Mouse (Mus musculus) hindbrain, embryonic 15.5 days (tissue): ENCODE results near the gene 9330161L09Rik. TPM values are rescaled to one million over a fixed set of nuclear protein-coding genes. Genes with fewer than 3 reads are reported as not detected.

Experiments used
- ATAC-seq: fragments of 200-750 bp; cut with Nextera tagmentation; 2 replicates; pipeline ENCODE4 v1.8.0; 2017; ENCODE audit warnings: low read depth, moderate number of reproducible peaks, moderate TSS enrichment; ENCODE audit not compliant: low FRiP score
- H3K27ac ChIP-seq: fragments of 300-500 bp; sonication (generic); replicated peaks from 2 replicates; pipeline ENCODE4 v1.5.1; 2015; ENCODE audit warnings: mild to moderate bottlenecking, inconsistent platforms
- H3K27me3 ChIP-seq: fragments of 300-500 bp; sonication (generic); 2 replicates; pipeline ENCODE4 v1.6.1; 2015; ENCODE audit warnings: control low read depth, inconsistent platforms
- H3K36me3 ChIP-seq: fragments of 300-500 bp; sonication (generic); 2 replicates; pipeline ENCODE4 v1.6.1; 2015; ENCODE audit warnings: control low read depth, inconsistent platforms
- H3K4me1 ChIP-seq: fragments of 300-500 bp; sonication (generic); replicated peaks from 2 replicates; pipeline ENCODE4 v1.6.1; 2015; ENCODE audit warnings: control low read depth, inconsistent platforms
- H3K4me2 ChIP-seq: fragments of 300-500 bp; sonication (generic); 2 replicates; pipeline ENCODE4 v1.6.1; 2015; ENCODE audit warnings: moderate library complexity, mild to moderate bottlenecking, inconsistent platforms
- H3K4me3 ChIP-seq: fragments of 300-500 bp; sonication (generic); 2 replicates; pipeline ENCODE4 v1.5.1; 2015; ENCODE audit warnings: mild to moderate bottlenecking, inconsistent platforms
- H3K9ac ChIP-seq: fragments of 300-500 bp; sonication (generic); 2 replicates; pipeline ENCODE4 v1.6.1; 2015; ENCODE audit warnings: inconsistent platforms
- H3K9me3 ChIP-seq: fragments of 300-500 bp; sonication (generic); 2 replicates; pipeline ENCODE4 v1.6.1; 2016; ENCODE audit warnings: control low read depth, inconsistent platforms
- WGBS: fragments of 180-500 bp; shearing (Covaris S2); methylation state at CpG from one replicate; pipeline ENCODE4 v1.1.7; 2015; 5-methylcytosine and 5-hydroxymethylcytosine counted together
- polyA plus RNA-seq: library from polyadenylated mRNA; unstranded; fragments of >200 nt; fragmentation: Nextera tagmentation; extraction: Ambion mirVana; gene quantifications from 2 replicates; pipeline ENCODE4 v1.2.1, GENCODE M21; 2015

The 9330161L09Rik gene
- polyA plus RNA-seq, 1 experiment from 2014 or later, result 1.3 TPM

GRCm38 (mm10) chr12:103360812-103361211 lies 46.8 kb downstream of the 9330161L09Rik start:
- H3K9me3 ChIP-seq, result no peaks in the 10 kb centered on the region
- H3K9ac ChIP-seq, result no peak overlapping the region
- no peak overlapping the region for H3K4me2 ChIP-seq
- no peak for ATAC-seq
- no peaks in the 10 kb centered on the region for H3K27me3 ChIP-seq
- no peak overlapping the region for H3K27ac ChIP-seq
- H3K36me3 ChIP-seq, result no peaks in the 10 kb centered on the region
- H3K4me1 ChIP-seq, result no peaks in the 10 kb centered on the region
- WGBS, result 91% methylated on average over 8 of the region's 8 CpGs
- no peak overlapping the region for H3K4me3 ChIP-seq

- Histone ChIP-seq H3K9ac (no peak overlapping the region), H3K4me3 (no peak overlapping the region), H3K9me3 (no peaks in the 10 kb centered on the region), H3K4me1 (no peaks in the 10 kb centered on the region), H3K4me2 (no peak overlapping the region), H3K27me3 (no peaks in the 10 kb centered on the region), H3K27ac (no peak overlapping the region), H3K36me3 (no peaks in the 10 kb centered on the region)
- 0 out of 2 replicates have a peak, but pooled peaks have one; percentile 20 for ATAC-seq
- WGBS, result 62% methylated on average over 4 of the region's 4 CpGs
Observed at GRCm38 (mm10) chr12:103358951-103359801, 48.4 kb downstream of the 9330161L09Rik start.

- 66% methylated on average over 8 of the region's 8 CpGs for WGBS
- no peak overlapping the region for H3K4me3 ChIP-seq
- no peak overlapping the region for H3K9ac ChIP-seq
- H3K9me3 ChIP-seq, result no peaks in the 10 kb centered on the region
- no peaks in the 10 kb centered on the region for H3K36me3 ChIP-seq
- H3K27me3 ChIP-seq, result no peaks in the 10 kb centered on the region
- H3K4me1 ChIP-seq, result peaks cover 6% of the 10 kb centered on the region
- no peak overlapping the region for H3K27ac ChIP-seq
- no peak overlapping the region for H3K4me2 ChIP-seq
- no peak for ATAC-seq
Observed at GRCm38 (mm10) chr12:103358216-103358615, 49.4 kb downstream of the 9330161L09Rik start.

Other genes with a start within 250 kb of the 9330161L09Rik start
- 1.4 and 3.3 TPM in 2 replicates for gene Prima1, start 165.7 kb downstream of the 9330161L09Rik start, polyA plus RNA-seq
- gene Fam181a, start 96.8 kb downstream of the 9330161L09Rik start, polyA plus RNA-seq, result 7.2 and 11.3 TPM in 2 replicates
- 1.0 and 1.2 TPM in 2 replicates for gene Asb2, start 51.8 kb downstream of the 9330161L09Rik start, polyA plus RNA-seq
- 22.5 and 24.0 TPM in 2 replicates for gene Otub2, start 19.1 kb downstream of the 9330161L09Rik start, polyA plus RNA-seq
- 158 and 171 TPM in 2 replicates for gene Ddx24, start 18.0 kb upstream of the 9330161L09Rik start, polyA plus RNA-seq
- gene Ifi27, start 26.4 kb upstream of the 9330161L09Rik start, polyA plus RNA-seq, result 14.4 and 18.4 TPM in 2 replicates
- 5.6 and 13.0 TPM in 2 replicates for gene Ifi27l2a, start 35.9 kb upstream of the 9330161L09Rik start, polyA plus RNA-seq
- not detected in 2 replicates for gene Ifi27l2b, start 49.4 kb upstream of the 9330161L09Rik start, polyA plus RNA-seq
- 2.8 and 2.9 TPM in 2 replicates for gene Ppp4r4, start 124.5 kb upstream of the 9330161L09Rik start, polyA plus RNA-seq
- 0.08 TPM in 1 of 2 replicates, not detected in the other for gene Serpina10, start 223.6 kb upstream of the 9330161L09Rik start, polyA plus RNA-seq
- 0.48 TPM in 1 of 2 replicates, not detected in the other for gene Serpina6, start 249.4 kb upstream of the 9330161L09Rik start, polyA plus RNA-seq